Mouse (Mus musculus) right cerebral cortex, adult 2 months (tissue): Measurements from ENCODE around the gene Rorc.
A peak's percentile ranks its signal among the peaks of the same experiment; 100 is the strongest.

ENCODE experiments used
- DNase-seq, 2 experiments: peaks; one replicate each; pipeline ENCODE4 v3.0.0; 2021 to 2022; ENCODE audit warnings: low spot score in 2 of 2

Gene Rorc

GRCm38 (mm10) chr3:94413031-94413679, 40.6 kb downstream of the Rorc start, which contains the start of gene Tdrkh:
Gene Tdrkh (plus strand): TSS chr3:94413273.
- DNase-seq: peak; percentile 99

- DNase-seq: no peak
Observed at GRCm38 (mm10) chr3:94430980-94431379, 58.4 kb downstream of the Rorc start.

GRCm38 (mm10) chr3:94434305-94434704, 61.7 kb downstream of the Rorc start:
- DNase-seq: no peak

- DNase-seq: no peak
Observed at GRCm38 (mm10) chr3:94436420-94436819, 63.8 kb downstream of the Rorc start.

GRCm38 (mm10) chr3:94441182-94441581, 68.6 kb downstream of the Rorc start:
- peak in 1 of 2 experiments; percentile 13 for DNase-seq

GRCm38 (mm10) chr3:94442951-94443596, 70.5 kb downstream of the Rorc start, which contains the start of gene Mrpl9:
Gene Mrpl9 (plus strand): TSS chr3:94443318.
- DNase-seq: peak; percentile 95 to 96

- no peak for DNase-seq
Observed at GRCm38 (mm10) chr3:94443597-94443964, 71.0 kb downstream of the Rorc start, which contains the start of gene Oaz3. Gene Oaz3 (minus strand): TSS chr3:94443915.
